Mouse (Mus musculus): ENCODE measurements around the gene Ift80. TPM values are rescaled to one million over a fixed set of nuclear protein-coding genes. Genes with fewer than 3 reads are reported as not detected.
"Not testable (repeated sequence)": the region's sequence is repeated elsewhere in the genome, so short reads cannot be mapped to it uniquely, and the experiment has no call there.

Gene Ift80
- total and polyA plus RNA-seq, 3 experiments = 4.6 to 8.4 TPM; not detected in 1

- Histone ChIP-seq H3K9me3 (replicated peaks; ENCODE audit: insufficient read depth, low read length) (no peaks in the 10 kb centered on the region), H3K36me3 (ENCODE audit: control insufficient read depth in 1 of 2, insufficient read depth in 2 of 2, low read length in 2 of 2) (peaks cover 0 to 10% of the 10 kb centered on the region in 2 experiments; a peak in 2 of 4 replicates), H3K9ac (ENCODE audit: control insufficient read depth, low read depth, low read length, poor library complexity, severe bottlenecking) (no peak overlapping the region), H3K27ac (ENCODE audit: control insufficient read depth, low read depth, low read length) (no peak overlapping the region), H3K4me3 (ENCODE audit: control insufficient read depth in 1 of 2, insufficient read depth in 1 of 2, low read depth in 2 of 2, low read length in 2 of 2) (no peak overlapping the region), H3K4me1 (ENCODE audit: control insufficient read depth in 1 of 2, insufficient read depth in 2 of 2, low read length in 2 of 2) (peaks cover 3 to 7% of the 10 kb centered on the region in 2 experiments), H3K27me3 (ENCODE audit: control insufficient read depth in 1 of 2, insufficient read depth in 2 of 2, low read length in 2 of 2) (no peaks in the 10 kb centered on the region), H3K79me2 (ENCODE audit: control insufficient read depth, insufficient read depth, low read length, poor library complexity) (no peaks in the 10 kb centered on the region)
- no peak for TF ChIP-seq MYB (IDR thresholded peaks at IDR 0.05; ENCODE audit: low read depth, low read length)
- TF ChIP-seq TCF12 (IDR thresholded peaks at IDR 0.05; ENCODE audit: low read depth, low read length) = peak; percentile 39; the same call in 1 of the 2 replicates
- peak; percentile 30; the same call in 1 of the 2 replicates for TF ChIP-seq GATA1 (IDR thresholded peaks at IDR 0.05; ENCODE audit: low read depth, low read length)
- TF ChIP-seq EP300 (IDR thresholded peaks at IDR 0.05; ENCODE audit: low read depth in 1 of 2, low read length in 2 of 2) = 0 out of 4 replicates have a peak, but pooled peaks of 1 of the 2 experiments have one; percentile 14
- peak; percentile 40; the same call in 1 of the 2 replicates for TF ChIP-seq TAL1 (IDR thresholded peaks at IDR 0.05; ENCODE audit: low read length)
- peak; percentile 53 for DNase-seq (ENCODE audit: low read depth, low spot score)
Observed at GRCm38 (mm10) chr3:68952707-68953106, 51.7 kb downstream of the Ift80 start.

- not testable (repeated sequence) for H3K79me2 ChIP-seq (ENCODE audit: control insufficient read depth, insufficient read depth, low read length, poor library complexity); H3K4me1 ChIP-seq (ENCODE audit: control insufficient read depth in 1 of 2, insufficient read depth in 2 of 2, low read length in 2 of 2); H3K4me3 ChIP-seq (ENCODE audit: control insufficient read depth in 1 of 2, insufficient read depth in 1 of 2, low read depth in 2 of 2, low read length in 2 of 2); H3K27me3 ChIP-seq (ENCODE audit: control insufficient read depth in 1 of 2, insufficient read depth in 2 of 2, low read length in 2 of 2); H3K9ac ChIP-seq (ENCODE audit: control insufficient read depth, low read depth, low read length, poor library complexity, severe bottlenecking); H3K9me3 ChIP-seq (replicated peaks; ENCODE audit: insufficient read depth, low read length)
- Histone ChIP-seq H3K36me3 (ENCODE audit: control insufficient read depth in 1 of 2, insufficient read depth in 2 of 2, low read length in 2 of 2) (peaks cover 0 to 10% of the 10 kb centered on the region in 2 experiments; a peak in 2 of 4 replicates), H3K27ac (ENCODE audit: control insufficient read depth, low read depth, low read length) (peak overlapping the region; percentile 26; the same call in 1 of the 2 replicates)
- TF ChIP-seq EP300 (IDR thresholded peaks at IDR 0.05; ENCODE audit: low read depth in 1 of 2, low read length in 2 of 2) (peak in 1 of 2 experiments; percentile 47; a peak in 1 of 4 replicates), GATA1 (IDR thresholded peaks at IDR 0.05; ENCODE audit: low read depth, low read length) (peak; percentile 19; the same call in 1 of the 2 replicates)
- peak; percentile 61 for DNase-seq (ENCODE audit: low read depth, low spot score)
Observed at GRCm38 (mm10) chr3:68951971-68952370, 52.4 kb downstream of the Ift80 start.

GRCm38 (mm10) chr3:68949381-68949780 is 55.0 kb downstream of the Ift80 start:
- no peaks in the 10 kb centered on the region for H3K79me2 ChIP-seq (ENCODE audit: control insufficient read depth, insufficient read depth, low read length, poor library complexity)
- no peak overlapping the region for H3K4me3 ChIP-seq (ENCODE audit: control insufficient read depth in 1 of 2, insufficient read depth in 1 of 2, low read depth in 2 of 2, low read length in 2 of 2)
- TF ChIP-seq JUND (IDR thresholded peaks at IDR 0.05; ENCODE audit: low read depth, low read length) (no peak), EP300 (IDR thresholded peaks at IDR 0.05; ENCODE audit: low read depth in 1 of 2, low read length in 2 of 2) (no peak), TBP (IDR thresholded peaks at IDR 0.05; ENCODE audit: low read depth, low read length) (no peak), MEF2A (IDR thresholded peaks at IDR 0.05; ENCODE audit: extremely low read depth, insufficient replicate concordance, low read depth, low read length, poor library complexity, severe bottlenecking) (no peak), MYB (IDR thresholded peaks at IDR 0.05; ENCODE audit: low read depth, low read length) (no peak), ZC3H11A (IDR thresholded peaks at IDR 0.05; ENCODE audit: low read depth, low read length) (no peak), TCF12 (IDR thresholded peaks at IDR 0.05; ENCODE audit: low read depth, low read length) (no peak), GATA1 (IDR thresholded peaks at IDR 0.05; ENCODE audit: low read depth, low read length) (no peak), RCOR1 (IDR thresholded peaks at IDR 0.05; ENCODE audit: low read depth, low read length) (no peak), GABPA (IDR thresholded peaks at IDR 0.05; ENCODE audit: low read depth, low read length) (no peak), MAZ (IDR thresholded peaks at IDR 0.05; ENCODE audit: low read depth, low read length) (no peak), CTCF (IDR thresholded peaks at IDR 0.05 in 2 of 3, conservative IDR thresholded peaks at IDR 0.05 in 1 of 3; ENCODE audit: control insufficient read depth in 1 of 3, insufficient read depth in 1 of 3, low read depth in 2 of 3, low read length in 3 of 3, poor library complexity in 1 of 3, severe bottlenecking in 1 of 3) (no peak), USF1 (IDR thresholded peaks at IDR 0.05; ENCODE audit: low read depth, low read length) (no peak), E2F4 (IDR thresholded peaks at IDR 0.05; ENCODE audit: borderline replicate concordance, low read depth, low read length) (no peak), MAX (IDR thresholded peaks at IDR 0.05; ENCODE audit: low read length) (no peak), UBTF (IDR thresholded peaks at IDR 0.05; ENCODE audit: borderline replicate concordance, insufficient read depth, low read depth, low read length) (no peak)
- no peak for DNase-seq (ENCODE audit: low read depth, low spot score)
- H3K9me3 ChIP-seq (replicated peaks; ENCODE audit: insufficient read depth, low read length) = no peaks in the 10 kb centered on the region
- no peak overlapping the region for H3K27ac ChIP-seq (ENCODE audit: control insufficient read depth, low read depth, low read length)
- no peak overlapping the region for H3K9ac ChIP-seq (ENCODE audit: control insufficient read depth, low read depth, low read length, poor library complexity, severe bottlenecking)
- H3K4me1 ChIP-seq (ENCODE audit: control insufficient read depth in 1 of 2, insufficient read depth in 2 of 2, low read length in 2 of 2) = peaks cover 3 to 7% of the 10 kb centered on the region in 2 experiments
- peaks cover 0 to 10% of the 10 kb centered on the region in 2 experiments; a peak in 2 of 4 replicates for H3K36me3 ChIP-seq (ENCODE audit: control insufficient read depth in 1 of 2, insufficient read depth in 2 of 2, low read length in 2 of 2)
- H3K27me3 ChIP-seq (ENCODE audit: control insufficient read depth in 1 of 2, insufficient read depth in 2 of 2, low read length in 2 of 2) = no peaks in the 10 kb centered on the region
